Mouse (Mus musculus) hematopoietic stem cell, adult 5-6 weeks (primary cell): ENCODE results near the gene Pigs. TPM values are rescaled to one million over a fixed set of nuclear protein-coding genes. Genes with fewer than 3 reads are reported as not detected.
A peak's percentile ranks its signal among the peaks of the same experiment; 100 is the strongest.

Source experiments
- ATAC-seq, 2 experiments: fragments of 125-278 bp in 1 of 2; replicated peaks in 1 of 2; 2 replicates each; pipeline ENCODE4 v1.8.0; 2016 to 2017; ENCODE audit warnings: inconsistent platforms in 2 of 2, mild to moderate bottlenecking in 2 of 2, moderate number of reproducible peaks in 2 of 2, low read depth in 1 of 2, moderate TSS enrichment in 1 of 2; ENCODE audit not compliant: low FRiP score in 2 of 2, poor library complexity in 2 of 2, severe bottlenecking in 2 of 2, insufficient read depth in 1 of 2, low TSS enrichment in 1 of 2
- total RNA-seq: library from RNA; stranded (forward); fragments of 172-1452, 232-1000 nt; gene quantifications from 2 replicates; pipeline ENCODE4 v1.2.3, GENCODE M21; 2017

Gene Pigs
- total RNA-seq, 1 experiment from 2014 or later: 9.9 TPM

GRCm38 (mm10) chr11:78327215-78327614 lies 1.0 kb upstream of the Pigs start:
- ATAC-seq: no peak

- ATAC-seq: no peak; a peak in 1 of 4 replicates
Measured at GRCm38 (mm10) chr11:78328512-78329056, 369 bp downstream of the Pigs start.

DNA sequence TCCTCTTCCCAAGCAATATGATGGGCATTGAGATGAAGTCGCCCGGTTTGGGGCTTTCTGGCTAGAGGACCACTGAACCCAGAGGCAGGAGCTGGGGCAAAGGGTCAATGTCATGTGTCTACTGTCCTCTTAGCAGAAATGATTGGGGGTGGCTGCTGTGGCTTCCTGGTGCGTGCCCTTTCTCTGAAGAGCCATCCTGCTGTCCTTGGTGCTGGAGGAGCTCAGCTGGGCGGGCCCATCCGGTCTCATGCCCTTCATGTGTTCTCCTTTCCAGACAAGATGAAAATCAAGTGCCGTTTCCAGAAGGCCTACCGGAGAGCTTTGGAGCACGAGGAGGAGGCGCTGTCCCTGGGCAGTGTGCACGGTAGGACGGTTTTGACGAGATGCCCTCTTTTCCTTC lies 4.5 kb downstream of the Pigs start:
- no peak for ATAC-seq

DNA sequence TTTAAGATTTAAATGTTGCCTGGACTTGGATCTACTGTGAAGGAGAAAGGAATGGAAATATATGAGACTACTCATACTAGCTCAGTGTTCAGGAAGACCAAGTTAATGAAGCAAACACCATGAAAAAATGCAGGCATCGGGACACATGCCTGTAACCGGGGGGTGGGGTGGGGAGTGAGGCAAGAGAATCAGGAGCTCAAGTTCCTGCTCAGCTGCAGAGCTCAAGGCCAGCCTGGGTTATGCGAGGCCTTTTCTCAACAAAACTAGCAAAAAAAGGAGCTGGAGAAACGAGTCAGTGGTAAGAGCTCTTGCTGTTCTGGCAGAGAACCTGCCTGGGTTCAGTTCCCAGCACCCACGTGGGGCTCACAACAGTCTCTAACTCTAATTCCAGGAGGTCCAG lies 5.8 kb downstream of the Pigs start:
- no peak for ATAC-seq

DNA sequence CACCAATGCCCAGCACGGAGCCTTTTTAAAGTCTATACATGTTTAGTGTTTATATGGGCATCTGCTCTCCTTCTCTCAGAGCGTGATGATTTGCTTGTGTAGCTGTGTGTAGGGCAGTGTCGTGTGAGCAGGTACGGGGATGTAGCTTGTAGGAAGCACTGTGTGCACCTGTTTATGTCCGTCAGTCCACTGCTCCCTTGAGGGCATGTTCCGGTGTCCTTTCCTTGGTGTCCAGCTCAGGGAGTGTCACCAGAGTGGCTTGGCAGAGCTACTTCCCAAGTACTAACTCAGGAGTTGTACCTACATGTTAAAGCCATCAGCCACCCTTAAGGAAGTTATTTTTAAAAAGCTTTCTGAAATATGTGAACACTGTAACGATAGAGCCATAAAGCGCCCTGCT lies 8.8 kb downstream of the Pigs start:
- no peak for ATAC-seq

- ATAC-seq: no peak
Measured at GRCm38 (mm10) chr11:78341702-78342101, 13.5 kb downstream of the Pigs start.

- ATAC-seq: peak; percentile 19 to 38; a peak in 2 of 4 replicates
Measured at GRCm38 (mm10) chr11:78343381-78344327, 15.4 kb downstream of the Pigs start, which contains the start of gene Unc119. TSS of gene Unc119 (plus strand) at chr11:78343482.

DNA sequence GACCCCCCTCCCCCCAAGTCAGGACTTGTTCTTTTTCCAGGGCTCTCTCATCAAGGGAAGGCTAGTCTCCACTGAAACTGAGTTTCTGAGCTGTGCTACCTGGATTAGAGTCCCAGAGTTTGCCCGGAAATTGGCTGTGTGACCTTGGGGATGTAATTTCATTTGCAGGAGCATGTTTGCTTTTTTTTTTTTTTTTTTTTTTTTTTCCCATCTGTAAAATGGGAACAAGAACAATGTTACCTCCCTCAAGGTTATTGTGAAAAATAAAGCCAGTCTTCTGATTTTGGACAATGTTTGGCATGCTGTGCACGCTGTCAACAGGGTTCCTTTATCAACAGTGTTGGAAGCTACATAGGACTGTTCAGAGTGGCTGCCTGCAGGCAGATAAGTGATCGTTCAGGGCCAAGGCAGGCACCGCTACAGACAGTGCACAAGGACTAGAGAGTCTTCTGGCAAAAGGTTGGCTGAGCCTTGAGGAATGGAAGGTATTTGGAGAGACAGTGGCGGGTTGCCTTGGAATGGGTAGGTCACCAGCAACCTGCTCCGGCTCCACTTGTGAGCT lies 16.2 kb downstream of the Pigs start:
- no peak for ATAC-seq

DNA sequence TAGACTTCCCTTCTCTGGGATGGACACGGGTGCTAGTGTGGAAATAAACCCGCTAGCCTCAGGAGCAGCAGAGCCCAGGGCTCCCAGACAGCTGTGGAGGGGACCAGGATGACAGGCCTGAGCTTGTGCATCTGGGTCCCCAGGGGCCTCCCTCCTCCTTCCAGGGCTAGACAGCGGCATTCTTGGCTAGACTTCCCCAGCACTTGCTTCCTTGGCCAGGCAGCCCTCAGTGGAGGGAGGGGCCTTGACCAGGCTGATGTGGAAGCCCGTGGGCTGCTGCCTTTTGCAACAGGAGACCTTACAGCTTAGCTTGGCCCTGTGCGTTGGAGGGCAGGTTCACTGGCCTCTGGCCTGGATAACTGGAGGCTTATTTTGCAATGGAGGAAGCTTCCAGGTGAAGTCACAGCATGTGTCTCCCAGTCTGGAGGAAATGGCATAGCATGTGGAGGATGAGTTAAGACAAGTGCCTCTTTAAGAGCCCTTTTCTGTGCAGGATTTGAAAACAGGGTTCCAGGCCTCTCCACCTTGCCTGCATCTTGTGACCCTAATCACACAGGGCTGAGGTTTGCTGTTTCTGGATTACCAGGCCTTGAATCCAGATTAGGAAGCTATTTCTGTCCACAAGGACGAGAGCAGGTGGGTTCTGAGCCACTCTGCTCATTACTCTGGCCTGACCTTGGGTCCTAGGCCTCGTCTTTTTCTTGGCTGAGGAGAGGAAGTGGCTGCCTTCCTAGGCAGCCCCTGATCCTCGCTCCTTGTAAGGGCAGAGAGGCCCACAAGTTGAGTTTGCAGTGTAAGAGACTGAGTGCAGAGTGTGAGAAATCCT lies 16.9 kb downstream of the Pigs start:
- ATAC-seq: 0 out of 4 replicates have a peak, but pooled peaks of 1 of the 2 experiments have one; percentile 1

GRCm38 (mm10) chr11:78345801-78346200 lies 17.6 kb downstream of the Pigs start:
- ATAC-seq: peak; percentile 46 to 68; a peak in 3 of 4 replicates

GRCm38 (mm10) chr11:78346326-78347069 lies 18.3 kb downstream of the Pigs start:
- no peak for ATAC-seq

GRCm38 (mm10) chr11:78347070-78347754 lies 19.0 kb downstream of the Pigs start:
- no peak for ATAC-seq

DNA sequence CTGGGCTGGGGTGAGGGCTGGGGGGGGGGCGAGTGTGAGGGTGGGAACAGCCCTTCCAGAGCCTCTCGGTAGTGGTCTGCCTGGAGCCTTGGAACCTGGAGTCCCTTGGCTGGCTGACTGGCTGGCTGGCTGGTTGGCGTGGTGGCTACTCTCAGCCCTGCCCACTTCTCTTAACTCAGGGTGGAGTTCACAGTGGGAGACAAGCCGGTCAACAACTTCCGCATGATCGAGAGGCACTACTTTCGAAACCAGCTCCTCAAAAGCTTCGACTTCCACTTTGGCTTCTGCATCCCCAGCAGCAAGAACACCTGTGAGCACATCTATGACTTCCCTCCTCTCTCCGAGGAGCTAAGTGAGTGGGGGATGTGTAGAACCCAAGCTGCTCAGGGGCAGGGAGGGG lies 19.7 kb downstream of the Pigs start:
- no peak; a peak in 1 of 4 replicates for ATAC-seq

- no peak for ATAC-seq
Measured at GRCm38 (mm10) chr11:78348474-78348873, 20.3 kb downstream of the Pigs start.

DNA sequence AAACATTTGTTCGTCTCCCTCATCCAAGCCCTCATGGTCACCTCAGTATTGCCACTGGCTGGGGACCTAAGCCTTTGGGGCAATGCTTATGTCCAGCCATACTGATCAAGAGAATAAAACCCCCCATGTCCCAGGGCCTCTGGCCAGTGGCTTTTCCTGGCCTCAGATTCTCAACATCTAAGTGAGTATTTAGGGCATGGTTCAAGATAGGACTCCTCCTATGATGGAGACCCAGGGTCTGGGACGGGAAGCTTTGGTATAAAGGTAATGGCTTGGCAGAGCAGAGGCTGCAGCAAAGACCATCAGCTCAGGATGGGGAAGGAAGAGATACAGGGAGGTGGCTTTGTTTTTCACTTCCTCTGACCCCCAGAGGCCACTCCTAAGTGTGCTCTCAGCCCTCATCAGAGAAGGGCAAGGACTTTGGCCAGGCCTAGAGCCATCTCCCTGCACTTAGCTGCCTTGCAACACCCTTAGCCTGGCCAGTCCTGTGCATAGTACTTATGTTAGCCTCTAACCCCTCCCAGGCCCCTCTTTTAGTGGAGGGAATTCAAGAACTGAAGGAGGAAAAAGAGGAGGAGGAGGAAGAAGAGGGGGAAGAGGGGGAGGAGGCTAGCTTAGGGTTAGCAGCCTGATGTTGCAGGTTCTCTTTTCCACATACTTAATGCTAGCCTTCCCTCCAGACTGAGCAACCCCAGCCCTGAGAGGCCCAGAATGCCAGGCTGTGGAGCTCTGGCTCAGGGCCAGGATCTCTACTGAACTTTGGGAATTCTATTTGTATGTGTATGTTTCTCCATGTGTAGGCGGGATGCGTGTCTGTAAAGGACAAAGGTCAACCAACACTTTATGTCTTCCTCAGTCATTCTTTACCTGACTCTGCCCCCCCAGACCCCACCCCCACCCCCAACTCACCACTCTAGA lies 21.5 kb downstream of the Pigs start:
- ATAC-seq: no peak
